Mouse (Mus musculus): ENCODE measurements around the gene Lrrtm1. TPM values are rescaled to one million over a fixed set of nuclear protein-coding genes. Genes with fewer than 3 reads are reported as not detected.

Lrrtm1 gene
- polyA plus RNA-seq, 1 experiment from 2014 or later = 6.5 TPM

- no peaks in the 10 kb centered on the region for H3K36me3 ChIP-seq (ENCODE audit: control insufficient read depth, insufficient read depth, low read length)
- DNase-seq (ENCODE audit: low spot score) (no peak), ATAC-seq (replicated peaks; ENCODE audit: low FRiP score, low TSS enrichment, low read depth) (no peak)
- no peaks in the 10 kb centered on the region for H3K9me3 ChIP-seq (ENCODE audit: control insufficient read depth, low read length)
- no peak overlapping the region for H3K27ac ChIP-seq (ENCODE audit: low read depth)
- H3K4me1 ChIP-seq (replicated peaks; ENCODE audit: control insufficient read depth, insufficient read depth, low read length) = no peaks in the 10 kb centered on the region
- whole genome bisulfite sequencing = 84% methylated on average over 5 of the region's 5 CpGs
- no peak overlapping the region for H3K4me2 ChIP-seq (ENCODE audit: low read length)
- no peak overlapping the region for H3K4me3 ChIP-seq (ENCODE audit: low read depth, low read length)
- no peaks in the 10 kb centered on the region for H3K27me3 ChIP-seq (replicated peaks; ENCODE audit: control insufficient read depth, insufficient read depth, low read length)
- no peak overlapping the region for H3K9ac ChIP-seq (ENCODE audit: low read length)
Observed at GRCm38 (mm10) chr6:77286317-77286716, 43.8 kb downstream of the Lrrtm1 start.

GRCm38 (mm10) chr6:77288402-77288801, 45.9 kb downstream of the Lrrtm1 start:
- Histone ChIP-seq H3K4me3 (ENCODE audit: low read depth, low read length) (no peak overlapping the region), H3K27ac (ENCODE audit: low read depth) (no peak overlapping the region), H3K4me1 (replicated peaks; ENCODE audit: control insufficient read depth, insufficient read depth, low read length) (no peaks in the 10 kb centered on the region), H3K9me3 (ENCODE audit: control insufficient read depth, low read length) (no peaks in the 10 kb centered on the region), H3K9ac (ENCODE audit: low read length) (no peak overlapping the region), H3K27me3 (replicated peaks; ENCODE audit: control insufficient read depth, insufficient read depth, low read length) (no peaks in the 10 kb centered on the region), H3K36me3 (ENCODE audit: control insufficient read depth, insufficient read depth, low read length) (no peaks in the 10 kb centered on the region), H3K4me2 (ENCODE audit: low read length) (no peak overlapping the region)
- no peak for DNase-seq (ENCODE audit: low spot score)
- ATAC-seq (replicated peaks; ENCODE audit: low FRiP score, low TSS enrichment, low read depth) = no peak

GRCm38 (mm10) chr6:77291415-77291814, 48.9 kb downstream of the Lrrtm1 start:
- no peak for ATAC-seq (replicated peaks; ENCODE audit: low FRiP score, low TSS enrichment, low read depth)
- Histone ChIP-seq H3K4me2 (ENCODE audit: low read length) (no peak overlapping the region), H3K4me3 (ENCODE audit: low read depth, low read length) (no peak overlapping the region), H3K4me1 (replicated peaks; ENCODE audit: control insufficient read depth, insufficient read depth, low read length) (no peaks in the 10 kb centered on the region), H3K9me3 (ENCODE audit: control insufficient read depth, low read length) (no peaks in the 10 kb centered on the region), H3K9ac (ENCODE audit: low read length) (no peak overlapping the region), H3K27me3 (replicated peaks; ENCODE audit: control insufficient read depth, insufficient read depth, low read length) (no peaks in the 10 kb centered on the region), H3K36me3 (ENCODE audit: control insufficient read depth, insufficient read depth, low read length) (no peaks in the 10 kb centered on the region), H3K27ac (ENCODE audit: low read depth) (no peak overlapping the region)
- DNase-seq (ENCODE audit: low spot score) = no peak
- 63% methylated on average over 6 of the region's 6 CpGs for WGBS

GRCm38 (mm10) chr6:77301305-77301704, 58.8 kb downstream of the Lrrtm1 start:
- DNase-seq (ENCODE audit: low spot score) (no peak), ATAC-seq (replicated peaks; ENCODE audit: low FRiP score, low TSS enrichment, low read depth) (no peak)
- WGBS = 82% methylated on average over 1 of the region's 1 CpGs

GRCm38 (mm10) chr6:77306796-77307195, 64.3 kb downstream of the Lrrtm1 start:
- no peaks in the 10 kb centered on the region for H3K36me3 ChIP-seq (ENCODE audit: control insufficient read depth, insufficient read depth, low read length)
- no peaks in the 10 kb centered on the region for H3K4me1 ChIP-seq (replicated peaks; ENCODE audit: control insufficient read depth, insufficient read depth, low read length)
- H3K27ac ChIP-seq (ENCODE audit: low read depth) = no peak overlapping the region
- H3K9me3 ChIP-seq (ENCODE audit: control insufficient read depth, low read length) = no peaks in the 10 kb centered on the region
- H3K27me3 ChIP-seq (replicated peaks; ENCODE audit: control insufficient read depth, insufficient read depth, low read length) = no peaks in the 10 kb centered on the region
- DNase-seq (ENCODE audit: low spot score) (no peak), ATAC-seq (replicated peaks; ENCODE audit: low FRiP score, low TSS enrichment, low read depth) (no peak)
- H3K9ac ChIP-seq (ENCODE audit: low read length) = no peak overlapping the region
- H3K4me3 ChIP-seq (ENCODE audit: low read depth, low read length) = no peak overlapping the region
- H3K4me2 ChIP-seq (ENCODE audit: low read length) = no peak overlapping the region
- 97% methylated on average over 3 of the region's 3 CpGs for WGBS

More at GRCm38 (mm10) chr6:77301305-77301704, 58.8 kb downstream of the Lrrtm1 start:
- Histone ChIP-seq H3K27me3 (replicated peaks; ENCODE audit: control insufficient read depth, insufficient read depth, low read length) (no peaks in the 10 kb centered on the region), H3K36me3 (ENCODE audit: control insufficient read depth, insufficient read depth, low read length) (no peaks in the 10 kb centered on the region), H3K9ac (ENCODE audit: low read length) (no peak overlapping the region), H3K9me3 (ENCODE audit: control insufficient read depth, low read length) (no peaks in the 10 kb centered on the region), H3K4me1 (replicated peaks; ENCODE audit: control insufficient read depth, insufficient read depth, low read length) (no peaks in the 10 kb centered on the region), H3K27ac (ENCODE audit: low read depth) (no peak overlapping the region), H3K4me2 (ENCODE audit: low read length) (no peak overlapping the region), H3K4me3 (ENCODE audit: low read depth, low read length) (no peak overlapping the region)
